Mouse (Mus musculus): ENCODE measurements at regions not wholly inside any gene's neighbourhood (a gene's known extent, or its start where the extent isn't known, plus 50 kb on each side); places are given as distances from the start of the nearest gene placed in this dataset.

- DNase-seq (ENCODE audit: low spot score): no peak
Measured at GRCm38 (mm10) chr1:186458099-186458637, 247.6 kb downstream of the Tgfb2 start.

DNA sequence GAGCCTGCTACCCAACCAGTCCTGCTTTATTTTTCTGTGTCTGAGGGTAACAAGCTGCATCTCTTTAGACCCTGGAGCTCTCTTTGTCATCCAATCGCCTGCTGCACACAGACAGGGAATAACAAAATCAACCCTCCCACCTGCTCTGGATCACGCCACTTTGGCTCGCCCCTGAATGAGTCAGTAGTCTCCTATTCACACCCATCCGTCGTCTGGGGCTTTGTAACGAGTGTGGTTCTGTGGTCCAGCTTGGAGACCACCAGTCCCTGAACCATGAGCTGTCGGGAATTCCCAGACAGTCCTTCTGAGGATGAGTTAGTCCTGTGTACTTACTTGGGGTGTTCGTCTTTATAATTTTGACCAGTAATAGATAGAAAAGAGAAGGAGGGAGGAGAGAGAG is 248.7 kb downstream of the Tgfb2 start:
- H3K4me2 ChIP-seq (ENCODE audit: low read length): no peak overlapping the region
- 57% methylated on average over 8 of the region's 8 CpGs for WGBS
- no peak overlapping the region for H3K27ac ChIP-seq (ENCODE audit: low read depth, low read length)
- no peaks in the 10 kb centered on the region for H3K36me3 ChIP-seq (ENCODE audit: control insufficient read depth, insufficient read depth, low read length)
- ATAC-seq (no peak), DNase-seq (ENCODE audit: low spot score) (no peak)
- H3K9me3 ChIP-seq (replicated peaks; ENCODE audit: control insufficient read depth, low read length): no peaks in the 10 kb centered on the region; the same call in 1 of the 2 replicates
- H3K9ac ChIP-seq (ENCODE audit: low read length): no peak overlapping the region
- H3K27me3 ChIP-seq (replicated peaks; ENCODE audit: control insufficient read depth, insufficient read depth, low read length): no peaks in the 10 kb centered on the region
- H3K4me3 ChIP-seq (ENCODE audit: low read depth, low read length): no peak overlapping the region
- no peaks in the 10 kb centered on the region for H3K4me1 ChIP-seq (ENCODE audit: control insufficient read depth, insufficient read depth, low read length)

More at GRCm38 (mm10) chr1:186458099-186458637, 247.6 kb downstream of the Tgfb2 start:
- H3K27me3 ChIP-seq (replicated peaks; ENCODE audit: control insufficient read depth, insufficient read depth, low read length): no peaks in the 10 kb centered on the region
- H3K4me3 ChIP-seq (ENCODE audit: low read depth, low read length): no peak overlapping the region
- H3K9me3 ChIP-seq (replicated peaks; ENCODE audit: control insufficient read depth, low read length): no peaks in the 10 kb centered on the region; the same call in 1 of the 2 replicates
- no peak overlapping the region for H3K27ac ChIP-seq (ENCODE audit: low read depth, low read length)
- no peak for ATAC-seq
- no peaks in the 10 kb centered on the region for H3K36me3 ChIP-seq (ENCODE audit: control insufficient read depth, insufficient read depth, low read length)
- no peaks in the 10 kb centered on the region for H3K4me1 ChIP-seq (ENCODE audit: control insufficient read depth, insufficient read depth, low read length)
- no peak overlapping the region for H3K4me2 ChIP-seq (ENCODE audit: low read length)
- no peak overlapping the region for H3K9ac ChIP-seq (ENCODE audit: low read length)
- 39% methylated on average over 2 of the region's 2 CpGs for WGBS

- Histone ChIP-seq H3K36me3 (ENCODE audit: control insufficient read depth, insufficient read depth, low read length) (no peaks in the 10 kb centered on the region), H3K9ac (ENCODE audit: low read length) (no peak overlapping the region), H3K27me3 (replicated peaks; ENCODE audit: control insufficient read depth, insufficient read depth, low read length) (no peaks in the 10 kb centered on the region), H3K4me2 (ENCODE audit: low read length) (no peak overlapping the region), H3K4me3 (ENCODE audit: low read depth, low read length) (no peak overlapping the region), H3K9me3 (replicated peaks; ENCODE audit: control insufficient read depth, low read length) (no peaks in the 10 kb centered on the region; the same call in 1 of the 2 replicates), H3K4me1 (ENCODE audit: control insufficient read depth, insufficient read depth, low read length) (no peaks in the 10 kb centered on the region), H3K27ac (ENCODE audit: low read depth, low read length) (no peak overlapping the region)
- no peak for ATAC-seq
- DNase-seq (ENCODE audit: low spot score): no peak
- WGBS: 97% methylated on average over 3 of the region's 3 CpGs
Measured at GRCm38 (mm10) chr1:186456131-186456530, 249.7 kb downstream of the Tgfb2 start.

- Histone ChIP-seq H3K9ac (ENCODE audit: low read length) (no peak overlapping the region), H3K27me3 (replicated peaks; ENCODE audit: control insufficient read depth, insufficient read depth, low read length) (no peaks in the 10 kb centered on the region), H3K4me3 (ENCODE audit: low read depth, low read length) (no peak overlapping the region), H3K9me3 (replicated peaks; ENCODE audit: control insufficient read depth, low read length) (no peaks in the 10 kb centered on the region; the same call in 1 of the 2 replicates), H3K27ac (ENCODE audit: low read depth, low read length) (no peak overlapping the region), H3K4me2 (ENCODE audit: low read length) (no peak overlapping the region), H3K4me1 (ENCODE audit: control insufficient read depth, insufficient read depth, low read length) (no peaks in the 10 kb centered on the region), H3K36me3 (ENCODE audit: control insufficient read depth, insufficient read depth, low read length) (no peaks in the 10 kb centered on the region)
- DNase-seq (ENCODE audit: low spot score) (no peak), ATAC-seq (no peak)
- 83% methylated on average over 7 of the region's 7 CpGs for WGBS
Measured at GRCm38 (mm10) chr1:186455177-186455660, 250.6 kb downstream of the Tgfb2 start.

DNA sequence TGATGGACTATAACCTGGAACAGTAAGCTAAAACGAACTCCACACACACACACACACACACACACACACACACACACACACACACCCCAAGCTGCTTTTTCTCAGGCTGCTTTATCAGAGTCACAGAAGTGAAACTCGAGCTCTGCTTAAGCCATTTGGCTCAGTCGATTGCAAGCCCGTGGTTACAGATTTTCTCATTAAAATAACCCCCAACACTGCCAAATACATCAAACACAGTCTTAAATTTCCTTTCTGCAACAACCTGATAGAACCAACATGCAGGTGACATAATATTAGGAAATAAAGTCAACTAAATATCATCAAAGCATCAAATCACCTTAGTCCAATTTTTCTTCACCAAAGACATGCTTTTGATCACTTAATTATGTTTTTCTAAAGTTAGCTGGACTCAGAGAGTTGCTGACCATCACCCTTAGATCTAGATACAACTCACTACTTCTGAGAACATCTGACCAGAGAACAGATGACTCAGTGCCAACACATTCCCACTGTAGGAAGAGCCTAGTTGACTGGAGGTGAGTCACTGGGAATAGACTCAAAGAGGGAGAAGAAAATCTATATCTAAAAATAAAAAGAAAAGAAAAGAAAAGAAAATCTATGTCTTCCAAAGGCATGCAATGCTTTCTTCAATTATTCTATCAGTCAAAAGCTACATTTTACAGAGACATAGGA is 251.2 kb downstream of the Tgfb2 start:
- DNase-seq (ENCODE audit: low spot score) (no peak), ATAC-seq (no peak)
- Histone ChIP-seq H3K9ac (ENCODE audit: low read length) (no peak overlapping the region), H3K9me3 (replicated peaks; ENCODE audit: control insufficient read depth, low read length) (no peaks in the 10 kb centered on the region; the same call in 1 of the 2 replicates), H3K36me3 (ENCODE audit: control insufficient read depth, insufficient read depth, low read length) (no peaks in the 10 kb centered on the region), H3K4me2 (ENCODE audit: low read length) (no peak overlapping the region), H3K4me3 (ENCODE audit: low read depth, low read length) (no peak overlapping the region), H3K4me1 (ENCODE audit: control insufficient read depth, insufficient read depth, low read length) (no peaks in the 10 kb centered on the region), H3K27me3 (replicated peaks; ENCODE audit: control insufficient read depth, insufficient read depth, low read length) (no peaks in the 10 kb centered on the region), H3K27ac (ENCODE audit: low read depth, low read length) (no peak overlapping the region)
- WGBS: 70% methylated on average over 4 of the region's 4 CpGs

GRCm38 (mm10) chr1:186448841-186449650 is 256.7 kb downstream of the Tgfb2 start:
- no peaks in the 10 kb centered on the region for H3K36me3 ChIP-seq (ENCODE audit: control insufficient read depth, insufficient read depth, low read length)
- 0 out of 2 replicates have a peak, but pooled peaks have one; percentile 50 for ATAC-seq
- H3K27ac ChIP-seq (ENCODE audit: low read depth, low read length): no peak overlapping the region
- peak; percentile 68 for DNase-seq (ENCODE audit: low spot score)
- no peak overlapping the region for H3K4me3 ChIP-seq (ENCODE audit: low read depth, low read length)
- no peaks in the 10 kb centered on the region for H3K27me3 ChIP-seq (replicated peaks; ENCODE audit: control insufficient read depth, insufficient read depth, low read length)
- H3K9ac ChIP-seq (ENCODE audit: low read length): no peak overlapping the region
- no peaks in the 10 kb centered on the region for H3K9me3 ChIP-seq (replicated peaks; ENCODE audit: control insufficient read depth, low read length)
- WGBS: 51% methylated on average over 16 of the region's 16 CpGs
- H3K4me2 ChIP-seq (ENCODE audit: low read length): no peak overlapping the region
- no peaks in the 10 kb centered on the region for H3K4me1 ChIP-seq (ENCODE audit: control insufficient read depth, insufficient read depth, low read length)

- H3K9me3 ChIP-seq (replicated peaks; ENCODE audit: control insufficient read depth, low read length): no peaks in the 10 kb centered on the region
- no peak for ATAC-seq
- no peaks in the 10 kb centered on the region for H3K27me3 ChIP-seq (replicated peaks; ENCODE audit: control insufficient read depth, insufficient read depth, low read length)
- H3K4me2 ChIP-seq (ENCODE audit: low read length): no peak overlapping the region
- no peaks in the 10 kb centered on the region for H3K4me1 ChIP-seq (ENCODE audit: control insufficient read depth, insufficient read depth, low read length)
- H3K27ac ChIP-seq (ENCODE audit: low read depth, low read length): no peak overlapping the region
- 90% methylated on average over 1 of the region's 1 CpGs for WGBS
- H3K36me3 ChIP-seq (ENCODE audit: control insufficient read depth, insufficient read depth, low read length): no peaks in the 10 kb centered on the region
- H3K9ac ChIP-seq (ENCODE audit: low read length): no peak overlapping the region
- no peak overlapping the region for H3K4me3 ChIP-seq (ENCODE audit: low read depth, low read length)
- no peak for DNase-seq (ENCODE audit: low spot score)
Measured at GRCm38 (mm10) chr1:186447521-186447920, 258.3 kb downstream of the Tgfb2 start.

GRCm38 (mm10) chr1:186444701-186445131 is 261.1 kb downstream of the Tgfb2 start:
- Histone ChIP-seq H3K27ac (ENCODE audit: low read depth, low read length) (no peak overlapping the region), H3K4me1 (ENCODE audit: control insufficient read depth, insufficient read depth, low read length) (no peaks in the 10 kb centered on the region), H3K9ac (ENCODE audit: low read length) (no peak overlapping the region), H3K36me3 (ENCODE audit: control insufficient read depth, insufficient read depth, low read length) (no peaks in the 10 kb centered on the region), H3K27me3 (replicated peaks; ENCODE audit: control insufficient read depth, insufficient read depth, low read length) (no peaks in the 10 kb centered on the region), H3K4me2 (ENCODE audit: low read length) (no peak overlapping the region), H3K4me3 (ENCODE audit: low read depth, low read length) (no peak overlapping the region), H3K9me3 (replicated peaks; ENCODE audit: control insufficient read depth, low read length) (no peaks in the 10 kb centered on the region)
- 70% methylated on average over 5 of the region's 5 CpGs for WGBS
- ATAC-seq: no peak
- no peak for DNase-seq (ENCODE audit: low spot score)

All from forebrain, embryonic 14.5 days (tissue).